Comparison of ENCODE assay signal across 11 mouse cellular contexts in the genomic region with DNA sequence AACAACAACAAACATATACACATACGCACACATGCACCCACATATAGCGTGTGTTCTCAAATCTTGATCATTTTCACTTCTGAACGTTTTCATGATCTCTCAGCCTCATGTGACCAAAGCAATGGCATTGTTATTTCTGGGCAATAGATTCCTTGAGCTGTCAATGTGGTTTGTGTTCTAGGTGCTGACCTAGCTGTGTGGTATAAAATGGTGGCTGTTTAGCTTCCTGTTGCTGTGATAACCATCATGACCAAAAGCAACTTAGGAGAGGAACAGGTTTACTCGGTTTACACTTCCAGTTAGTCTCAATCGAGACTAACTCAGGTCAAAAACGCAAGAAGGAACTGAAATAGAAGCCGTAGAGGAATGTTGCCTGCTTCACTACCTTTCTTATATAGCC. TPM values are rescaled to one million over a fixed set of nuclear protein-coding genes. Genes with fewer than 3 reads are reported as not detected.
"Had no signal": no experiment of that assay in that cellular context is flagged by ENCODE, and none has a peak within 500 bp of the region (broad histone marks: within the 10 kb centered on the region; RNA-seq: fewer than 3 reads in every experiment).

No protein-coding gene starts in this region.

- DNase-seq: liver, postnatal 0 days; lung, adult 2 months; lung, postnatal 14 days; lung, postnatal 36 days; right cerebral cortex, postnatal 14 days; thymus, adult 2 months; thymus, postnatal 25 days; thymus, postnatal 4 days had no signal

RNA-seq across cellular contexts. Expression of gene Zdhhc22, which starts 19.1 kb away (rescaled TPM):
- total RNA-seq: megakaryocyte progenitor cell, adult 5-6 weeks; neutrophil, adult 5-6 weeks had no signal

RNA-seq across cellular contexts. Expression of gene Tmem63c, which starts 50.1 kb away (rescaled TPM):
- total RNA-seq: megakaryocyte progenitor cell, adult 5-6 weeks; monocyte, adult 5-6 weeks; neutrophil, adult 5-6 weeks had no signal
